Mouse (Mus musculus) monocyte, adult 2 months (primary cell): ENCODE data around the gene Mgll.

Source experiments
- DNase-seq, 2 experiments: peaks; one replicate each; pipeline ENCODE4 v3.0.0; 2022; ENCODE audit warnings: low spot score in 2 of 2, low read depth in 1 of 2

Mgll gene

GRCm38 (mm10) chr6:88743601-88744291 is 19.5 kb downstream of the Mgll start:
- DNase-seq, result no peak

GRCm38 (mm10) chr6:88745027-88745426 is 20.8 kb downstream of the Mgll start:
- no peak for DNase-seq

GRCm38 (mm10) chr6:88746271-88746670 is 22.1 kb downstream of the Mgll start:
- no peak for DNase-seq

- DNase-seq, result no peak
Observed at GRCm38 (mm10) chr6:88747296-88748040, 23.3 kb downstream of the Mgll start.

DNA sequence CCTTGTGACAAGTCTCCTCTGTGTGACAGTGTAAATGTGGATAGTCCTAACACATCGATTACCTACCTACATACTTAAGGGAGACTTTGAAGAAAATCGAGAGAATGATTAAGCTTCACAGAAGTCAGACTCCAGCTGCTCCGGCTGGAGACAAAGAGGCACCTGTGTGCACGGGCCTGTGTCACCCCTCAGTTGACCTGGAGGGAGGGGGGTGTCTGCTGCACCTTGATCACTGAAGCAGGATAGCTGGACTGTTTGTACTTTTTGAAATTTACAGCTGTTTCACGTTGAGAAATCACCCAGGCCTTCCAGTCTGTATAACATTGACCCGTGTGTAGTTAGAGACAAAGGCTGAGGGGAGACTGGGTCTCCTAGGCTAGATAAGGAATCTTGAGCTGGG is 26.7 kb downstream of the Mgll start:
- no peak for DNase-seq

- DNase-seq, result no peak
Observed at GRCm38 (mm10) chr6:88752711-88753219, 28.6 kb downstream of the Mgll start.

- DNase-seq, result no peak
Observed at GRCm38 (mm10) chr6:88753578-88753977, 29.4 kb downstream of the Mgll start.

- no peak for DNase-seq
Observed at GRCm38 (mm10) chr6:88756992-88757391, 32.8 kb downstream of the Mgll start.

DNA sequence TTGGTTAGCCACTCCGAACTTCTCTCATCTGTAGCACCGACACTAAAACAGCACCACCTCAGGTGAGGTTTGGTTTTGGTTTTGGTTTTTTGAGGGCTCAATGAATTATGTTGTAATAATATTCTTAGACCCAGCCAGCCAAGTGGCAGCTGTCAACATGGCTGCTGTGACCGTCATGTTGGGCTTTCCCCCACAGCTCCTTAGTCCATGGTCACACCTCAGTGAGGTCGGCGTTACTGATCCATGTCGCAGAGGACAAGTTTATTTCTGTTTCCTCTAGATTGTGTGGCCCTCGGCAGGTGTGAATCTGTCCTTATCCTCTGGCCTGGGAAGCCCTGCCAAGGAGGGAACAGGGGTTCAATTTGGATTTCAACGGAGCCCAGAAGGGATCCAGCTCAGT is 33.9 kb downstream of the Mgll start:
- no peak for DNase-seq

GRCm38 (mm10) chr6:88758568-88759522 is 34.6 kb downstream of the Mgll start:
- DNase-seq, result no peak

DNA sequence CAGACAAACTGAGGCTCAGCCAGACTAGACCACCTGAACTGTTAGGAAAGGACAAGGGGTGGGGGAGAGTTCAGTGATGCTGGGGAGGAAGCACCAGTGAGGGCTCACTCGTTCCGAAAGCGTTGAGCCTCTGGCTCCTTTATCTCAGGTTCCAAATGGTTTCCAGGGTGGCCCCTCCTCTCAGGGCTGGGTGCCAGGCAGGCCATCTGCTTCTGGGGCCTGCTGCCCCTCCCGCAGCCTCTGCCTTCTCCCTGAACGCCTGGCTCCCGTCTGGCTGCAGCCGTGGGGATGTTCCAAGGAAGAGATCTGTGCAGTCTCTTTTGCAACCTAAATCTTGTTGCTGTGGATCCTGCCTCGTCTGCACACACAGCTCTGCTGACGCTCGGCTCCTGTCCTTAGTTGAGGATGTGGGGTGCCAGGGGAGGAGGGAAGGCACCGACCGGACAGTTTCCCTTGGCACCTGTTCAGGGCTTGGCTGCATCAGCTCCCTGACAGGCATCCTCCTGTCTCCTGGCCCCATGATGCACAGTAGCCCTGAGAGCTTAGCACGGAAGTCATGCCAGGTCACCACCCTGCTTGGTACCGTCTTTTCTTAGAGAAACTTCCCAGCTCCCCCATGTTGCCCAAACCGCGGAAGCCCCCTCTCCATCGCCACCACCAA is 35.7 kb downstream of the Mgll start:
- peak in 1 of 2 experiments; percentile 16 for DNase-seq

DNA sequence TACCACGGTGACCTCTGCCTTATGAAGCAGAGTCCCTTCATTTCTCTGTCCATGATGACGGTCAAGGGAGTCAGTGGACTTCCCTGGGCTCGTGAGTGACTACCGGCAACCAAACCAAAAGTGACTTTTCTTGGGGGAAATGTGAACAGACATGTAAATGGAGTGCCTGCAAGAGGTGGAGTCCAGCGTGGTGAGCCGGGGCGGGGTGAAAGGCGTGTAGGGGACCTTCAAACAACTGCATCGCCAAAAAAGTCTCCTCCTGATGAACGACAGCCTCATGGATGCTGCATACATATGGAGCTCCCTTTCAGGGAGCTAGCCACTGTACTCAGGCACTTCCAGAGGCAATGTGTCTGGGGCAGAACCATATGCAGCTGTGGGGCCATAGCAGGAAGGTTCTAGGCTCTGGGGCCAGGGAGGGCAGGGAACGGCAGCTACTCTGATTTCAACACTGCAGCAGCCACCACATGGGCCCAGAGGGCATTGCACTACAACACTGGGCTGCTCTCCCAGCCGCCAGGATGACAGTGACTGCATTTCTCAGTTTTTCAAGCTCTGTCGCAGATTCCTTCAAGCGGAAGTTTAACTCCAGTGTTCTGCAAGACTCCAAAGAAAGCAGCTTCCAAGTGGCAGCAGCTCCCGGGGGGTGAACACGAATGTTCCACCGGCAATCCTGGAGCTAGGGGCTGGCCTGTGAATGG is 36.9 kb downstream of the Mgll start:
- no peak for DNase-seq

DNA sequence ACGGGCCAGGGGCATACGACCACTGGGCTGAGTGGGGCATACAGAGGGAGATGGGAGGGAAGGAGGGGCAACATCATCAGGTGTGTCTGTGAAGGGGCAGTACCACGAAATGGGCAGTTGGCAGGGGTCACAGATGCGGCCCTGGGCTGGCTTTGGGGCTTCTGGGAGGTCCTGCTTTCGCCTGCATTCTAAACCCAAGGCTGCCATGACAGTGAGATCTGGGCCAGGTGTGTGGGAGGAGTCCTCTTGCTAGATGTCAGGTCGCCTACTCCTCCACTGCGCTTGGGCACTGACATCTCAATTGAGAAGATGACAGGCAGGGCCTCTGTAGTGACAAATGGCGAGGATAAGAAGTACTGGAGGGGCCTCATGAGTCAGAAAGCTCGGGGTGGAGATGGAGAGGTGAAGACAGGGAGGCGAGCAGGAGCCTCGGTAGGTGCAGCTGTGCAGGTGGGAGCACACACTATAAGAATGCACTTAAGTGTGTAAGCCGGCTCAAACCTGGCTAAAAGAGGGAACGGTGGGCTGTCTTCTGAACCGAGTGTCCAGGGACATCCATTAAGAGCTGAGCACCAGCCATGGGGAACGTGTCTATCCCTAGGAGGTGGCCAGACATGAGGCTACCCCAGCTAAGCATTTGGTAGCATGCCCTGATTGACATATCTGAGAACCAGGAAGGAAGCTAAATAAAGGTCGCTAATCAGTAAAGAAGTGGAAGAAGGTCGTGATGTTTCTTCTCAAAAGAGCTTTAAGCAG is 37.6 kb downstream of the Mgll start:
- DNase-seq, result no peak

- no peak for DNase-seq
Observed at GRCm38 (mm10) chr6:88762440-88763196, 38.4 kb downstream of the Mgll start.

DNA sequence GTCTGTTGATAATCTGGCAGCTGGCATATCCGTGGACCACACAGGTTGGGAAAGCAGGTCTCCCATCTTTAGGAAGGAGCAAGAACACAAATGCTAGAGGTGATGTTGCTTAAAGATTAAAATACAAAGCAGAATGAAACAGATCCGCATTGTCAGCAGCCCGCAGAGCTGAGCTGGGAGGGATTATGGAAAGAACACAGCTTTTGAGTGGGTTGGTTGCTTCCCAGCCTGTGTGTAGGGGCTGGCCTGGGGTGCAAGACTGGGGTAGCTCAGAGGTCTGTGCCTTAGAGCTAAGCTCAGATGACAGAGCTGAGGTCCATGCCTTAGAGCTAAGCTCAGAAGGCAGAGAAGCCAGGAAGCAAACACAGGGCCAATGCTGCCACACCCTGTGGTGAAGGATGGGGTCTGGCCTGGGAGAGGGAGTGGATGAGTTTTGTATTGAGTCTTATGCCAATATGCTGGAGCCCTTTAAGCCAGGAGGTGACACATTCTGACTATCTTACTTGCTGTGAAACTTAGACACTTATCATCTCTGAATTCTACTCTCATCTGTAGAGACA is 39.4 kb downstream of the Mgll start:
- no peak for DNase-seq

DNA sequence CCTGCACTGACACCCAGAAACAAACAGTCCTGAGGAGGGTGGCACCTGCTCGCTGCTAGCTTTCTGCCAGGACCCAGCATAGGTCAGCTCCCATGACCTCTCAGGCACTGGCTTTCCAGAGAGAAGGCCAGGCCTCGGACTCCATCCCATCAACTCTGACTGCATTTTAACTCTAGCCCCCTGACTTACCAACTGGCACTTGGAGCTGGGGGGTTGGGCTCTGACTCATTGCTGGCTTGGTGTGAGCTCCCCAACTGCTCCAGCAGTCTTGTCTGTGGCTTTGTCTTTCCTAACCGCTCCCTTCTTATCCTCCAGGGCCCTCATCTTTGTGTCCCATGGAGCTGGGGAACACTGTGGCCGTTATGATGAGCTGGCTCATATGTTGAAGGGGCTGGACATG is 40.1 kb downstream of the Mgll start:
- no peak for DNase-seq

DNA sequence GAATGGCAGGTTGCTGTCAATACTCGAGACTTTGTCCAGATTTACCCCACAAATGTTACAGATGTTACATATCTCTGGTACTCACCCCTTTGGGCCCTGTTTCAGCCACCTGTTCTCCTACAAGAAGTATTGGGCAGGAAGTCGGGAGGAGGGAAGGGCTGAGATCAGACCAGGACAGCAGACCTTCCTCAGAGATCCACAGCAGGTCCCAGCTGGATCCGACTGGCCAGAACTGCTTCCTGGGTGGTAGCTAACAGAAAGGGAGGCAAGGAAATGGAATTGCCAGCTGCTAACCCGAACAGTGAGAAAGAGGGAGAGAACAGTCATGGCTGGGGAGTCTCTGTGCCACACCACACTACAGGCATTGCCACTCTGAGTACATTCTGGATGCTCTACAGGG is 43.5 kb downstream of the Mgll start:
- no peak for DNase-seq

DNA sequence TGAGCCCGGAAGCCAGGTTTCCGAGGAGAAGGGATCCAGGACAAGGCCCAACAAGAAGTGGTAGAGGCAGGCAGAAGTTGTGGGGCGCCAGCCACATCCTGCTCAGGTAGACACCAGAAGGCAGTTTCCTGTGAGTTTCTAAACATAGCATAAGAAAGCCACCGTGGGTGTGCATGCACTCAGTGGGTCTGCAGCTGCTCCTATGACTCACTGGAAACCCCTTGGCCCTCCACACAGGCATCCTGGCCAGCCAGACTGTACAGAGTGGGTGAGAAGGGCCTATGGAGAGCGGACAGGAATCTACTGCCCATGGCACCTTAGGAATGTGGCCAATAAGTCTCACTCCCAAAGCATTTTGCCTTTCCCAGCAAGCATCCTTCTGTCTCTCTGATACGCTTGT is 45.5 kb downstream of the Mgll start:
- DNase-seq, result no peak
